Mouse (Mus musculus): ENCODE data around the gene Pemt. TPM values are rescaled to one million over a fixed set of nuclear protein-coding genes. Genes with fewer than 3 reads are reported as not detected.
A peak's percentile ranks its signal among the peaks of the same experiment; 100 is the strongest.

Pemt gene
- polyA plus RNA-seq, 1 experiment = 3.7 TPM

- WGBS = 85% methylated on average over 2 of the region's 2 CpGs
- H3K4me3 ChIP-seq (replicated peaks; ENCODE audit: control insufficient read depth, low read depth, low read length) = no peak overlapping the region
- H3K4me1 ChIP-seq (ENCODE audit: control insufficient read depth, insufficient read depth, low read length) = no peaks in the 10 kb centered on the region
- H3K27ac ChIP-seq (ENCODE audit: control insufficient read depth, insufficient read depth, low read depth, low read length, poor library complexity) = no peak overlapping the region
- no peak for TF ChIP-seq CTCF (IDR thresholded peaks at IDR 0.05; ENCODE audit: control insufficient read depth, insufficient read depth, low read length)
These were observed 74.6 kb downstream of the Pemt start for GRCm38 (mm10) chr11:59971691-59972090.

GRCm38 (mm10) chr11:59970780-59971179 is 75.5 kb downstream of the Pemt start:
- no peaks in the 10 kb centered on the region for H3K4me1 ChIP-seq (ENCODE audit: control insufficient read depth, insufficient read depth, low read length)
- H3K4me3 ChIP-seq (replicated peaks; ENCODE audit: control insufficient read depth, low read depth, low read length) = no peak overlapping the region
- WGBS = 80% methylated on average over 5 of the region's 5 CpGs
- no peak overlapping the region for H3K27ac ChIP-seq (ENCODE audit: control insufficient read depth, insufficient read depth, low read depth, low read length, poor library complexity)
- TF ChIP-seq CTCF (IDR thresholded peaks at IDR 0.05; ENCODE audit: control insufficient read depth, insufficient read depth, low read length) (no peak), POLR2A (IDR thresholded peaks at IDR 0.05; ENCODE audit: borderline replicate concordance, control insufficient read depth, low read depth, low read length) (no peak)

GRCm38 (mm10) chr11:59967765-59968164 is 78.5 kb downstream of the Pemt start:
- WGBS = 85% methylated on average over 1 of the region's 1 CpGs
- H3K4me1 ChIP-seq (ENCODE audit: control insufficient read depth, insufficient read depth, low read length) = no peaks in the 10 kb centered on the region

GRCm38 (mm10) chr11:59966102-59966483 is 80.2 kb downstream of the Pemt start:
- Histone ChIP-seq H3K4me3 (replicated peaks; ENCODE audit: control insufficient read depth, low read depth, low read length) (no peak overlapping the region), H3K4me1 (ENCODE audit: control insufficient read depth, insufficient read depth, low read length) (no peaks in the 10 kb centered on the region), H3K27ac (ENCODE audit: control insufficient read depth, insufficient read depth, low read depth, low read length, poor library complexity) (no peak overlapping the region)
- 36% methylated on average over 4 of the region's 4 CpGs for WGBS
- TF ChIP-seq CTCF (IDR thresholded peaks at IDR 0.05; ENCODE audit: control insufficient read depth, insufficient read depth, low read length) = no peak
- no peak for TF ChIP-seq POLR2A (IDR thresholded peaks at IDR 0.05; ENCODE audit: borderline replicate concordance, control insufficient read depth, low read depth, low read length)

More at GRCm38 (mm10) chr11:59967765-59968164, 78.5 kb downstream of the Pemt start:
- TF ChIP-seq POLR2A (IDR thresholded peaks at IDR 0.05; ENCODE audit: borderline replicate concordance, control insufficient read depth, low read depth, low read length) = no peak
- no peak for TF ChIP-seq CTCF (IDR thresholded peaks at IDR 0.05; ENCODE audit: control insufficient read depth, insufficient read depth, low read length)
- Histone ChIP-seq H3K4me3 (replicated peaks; ENCODE audit: control insufficient read depth, low read depth, low read length) (no peak overlapping the region), H3K27ac (ENCODE audit: control insufficient read depth, insufficient read depth, low read depth, low read length, poor library complexity) (no peak overlapping the region)

GRCm38 (mm10) chr11:59965227-59966101 is 80.8 kb downstream of the Pemt start:
- TF ChIP-seq CTCF (IDR thresholded peaks at IDR 0.05; ENCODE audit: control insufficient read depth, insufficient read depth, low read length) (peak; percentile 86), POLR2A (IDR thresholded peaks at IDR 0.05; ENCODE audit: borderline replicate concordance, control insufficient read depth, low read depth, low read length) (no peak)
- 27% methylated on average over 25 of the region's 25 CpGs for WGBS
- H3K4me3 ChIP-seq (replicated peaks; ENCODE audit: control insufficient read depth, low read depth, low read length) = peak overlapping the region; percentile 56
- H3K27ac ChIP-seq (ENCODE audit: control insufficient read depth, insufficient read depth, low read depth, low read length, poor library complexity) = no peak overlapping the region
- no peaks in the 10 kb centered on the region for H3K4me1 ChIP-seq (ENCODE audit: control insufficient read depth, insufficient read depth, low read length)

GRCm38 (mm10) chr11:59964818-59965217 is 81.5 kb downstream of the Pemt start, which contains the start of gene Rasd1:
Rasd1 (minus strand) TSS chr11:59964944.
- H3K4me1 ChIP-seq (ENCODE audit: control insufficient read depth, insufficient read depth, low read length) = no peaks in the 10 kb centered on the region
- under 1% methylated on average over 28 of the region's 28 CpGs for WGBS
- TF ChIP-seq CTCF (IDR thresholded peaks at IDR 0.05; ENCODE audit: control insufficient read depth, insufficient read depth, low read length) = no peak
- peak; percentile 62; the same call in 1 of the 2 replicates for TF ChIP-seq POLR2A (IDR thresholded peaks at IDR 0.05; ENCODE audit: borderline replicate concordance, control insufficient read depth, low read depth, low read length)
- peak within 1 kb of the TSS; percentile 56 for H3K4me3 ChIP-seq (replicated peaks; ENCODE audit: control insufficient read depth, low read depth, low read length)
- no peak within 1 kb of the TSS for H3K27ac ChIP-seq (ENCODE audit: control insufficient read depth, insufficient read depth, low read depth, low read length, poor library complexity)

GRCm38 (mm10) chr11:59964163-59964758 is 82.0 kb downstream of the Pemt start:
- Histone ChIP-seq H3K4me1 (ENCODE audit: control insufficient read depth, insufficient read depth, low read length) (no peaks in the 10 kb centered on the region), H3K27ac (ENCODE audit: control insufficient read depth, insufficient read depth, low read depth, low read length, poor library complexity) (no peak overlapping the region), H3K4me3 (replicated peaks; ENCODE audit: control insufficient read depth, low read depth, low read length) (peak overlapping the region; percentile 56)
- WGBS = under 1% methylated on average over 33 of the region's 33 CpGs
- no peak for TF ChIP-seq POLR2A (IDR thresholded peaks at IDR 0.05; ENCODE audit: borderline replicate concordance, control insufficient read depth, low read depth, low read length)

GRCm38 (mm10) chr11:59963364-59964162 is 82.7 kb downstream of the Pemt start:
- Histone ChIP-seq H3K4me1 (ENCODE audit: control insufficient read depth, insufficient read depth, low read length) (no peaks in the 10 kb centered on the region), H3K27ac (ENCODE audit: control insufficient read depth, insufficient read depth, low read depth, low read length, poor library complexity) (no peak overlapping the region), H3K4me3 (replicated peaks; ENCODE audit: control insufficient read depth, low read depth, low read length) (peak overlapping the region; percentile 0)
- WGBS = 19% methylated on average over 34 of the region's 34 CpGs
- TF ChIP-seq POLR2A (IDR thresholded peaks at IDR 0.05; ENCODE audit: borderline replicate concordance, control insufficient read depth, low read depth, low read length) (peak; percentile 14; the same call in 1 of the 2 replicates), CTCF (IDR thresholded peaks at IDR 0.05; ENCODE audit: control insufficient read depth, insufficient read depth, low read length) (no peak)

Measured in bone marrow, adult 2 months (tissue).